Mouse (Mus musculus): ENCODE results near the gene Rnf128. TPM values are rescaled to one million over a fixed set of nuclear protein-coding genes. Genes with fewer than 3 reads are reported as not detected.

Rnf128 gene
- polyA plus RNA-seq, 1 experiment, result 28.8 TPM

DNA sequence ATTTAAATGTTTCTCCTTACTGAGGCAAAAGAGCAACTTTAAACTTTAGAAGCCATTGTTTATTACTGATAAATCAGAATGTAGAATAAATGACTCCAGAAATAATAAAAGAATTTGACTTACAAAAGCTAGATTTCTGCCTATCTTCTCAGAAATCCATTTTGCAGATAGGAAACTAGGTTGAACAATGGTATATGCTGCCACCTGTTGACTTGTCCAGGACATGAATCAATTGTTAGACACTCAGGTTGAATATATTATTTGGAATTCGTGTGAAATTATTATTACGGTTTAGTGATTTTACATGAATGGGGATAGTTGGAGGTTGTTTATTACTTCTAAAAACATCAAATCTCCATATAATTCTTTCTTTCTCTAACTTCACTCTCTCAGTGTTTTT is 102.7 kb downstream of the Rnf128 start:
- TF ChIP-seq POLR2A (IDR thresholded peaks at IDR 0.05; ENCODE audit: low read depth, low read length) (no peak), CTCF (IDR thresholded peaks at IDR 0.05; ENCODE audit: borderline replicate concordance, insufficient read depth, low read length) (no peak)
- H3K4me3 ChIP-seq (ENCODE audit: insufficient read depth, low read length), result no peak overlapping the region
- no peak overlapping the region for H3K27ac ChIP-seq (ENCODE audit: insufficient read depth, low read length)
- no peaks in the 10 kb centered on the region; the same call in 1 of the 2 replicates for H3K4me1 ChIP-seq (ENCODE audit: control insufficient read depth, insufficient read depth, low read length)

DNA sequence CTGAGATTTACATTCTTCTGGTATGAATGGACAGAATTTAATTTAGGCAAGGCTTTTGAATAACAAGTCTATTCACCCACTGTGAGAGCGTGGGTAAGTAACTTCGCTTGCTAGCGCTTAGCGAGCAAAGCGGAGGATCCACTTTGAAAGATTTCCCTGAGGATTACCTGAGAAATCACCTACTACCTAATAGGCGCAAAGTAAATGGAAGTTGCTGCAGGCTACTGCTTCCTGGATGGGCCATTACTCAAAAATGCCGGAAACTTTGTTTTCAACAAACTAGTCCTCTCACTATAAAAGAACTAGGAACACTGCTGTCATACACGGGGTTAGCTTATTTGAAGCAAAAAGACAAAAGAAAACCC is 121.3 kb downstream of the Rnf128 start:
- Histone ChIP-seq H3K4me3 (ENCODE audit: insufficient read depth, low read length) (peak overlapping the region; percentile 51), H3K4me1 (ENCODE audit: control insufficient read depth, insufficient read depth, low read length) (no peaks in the 10 kb centered on the region), H3K27ac (ENCODE audit: insufficient read depth, low read length) (peak overlapping the region; percentile 85)
- TF ChIP-seq CTCF (IDR thresholded peaks at IDR 0.05; ENCODE audit: borderline replicate concordance, insufficient read depth, low read length) (no peak), POLR2A (IDR thresholded peaks at IDR 0.05; ENCODE audit: low read depth, low read length) (no peak)

DNA sequence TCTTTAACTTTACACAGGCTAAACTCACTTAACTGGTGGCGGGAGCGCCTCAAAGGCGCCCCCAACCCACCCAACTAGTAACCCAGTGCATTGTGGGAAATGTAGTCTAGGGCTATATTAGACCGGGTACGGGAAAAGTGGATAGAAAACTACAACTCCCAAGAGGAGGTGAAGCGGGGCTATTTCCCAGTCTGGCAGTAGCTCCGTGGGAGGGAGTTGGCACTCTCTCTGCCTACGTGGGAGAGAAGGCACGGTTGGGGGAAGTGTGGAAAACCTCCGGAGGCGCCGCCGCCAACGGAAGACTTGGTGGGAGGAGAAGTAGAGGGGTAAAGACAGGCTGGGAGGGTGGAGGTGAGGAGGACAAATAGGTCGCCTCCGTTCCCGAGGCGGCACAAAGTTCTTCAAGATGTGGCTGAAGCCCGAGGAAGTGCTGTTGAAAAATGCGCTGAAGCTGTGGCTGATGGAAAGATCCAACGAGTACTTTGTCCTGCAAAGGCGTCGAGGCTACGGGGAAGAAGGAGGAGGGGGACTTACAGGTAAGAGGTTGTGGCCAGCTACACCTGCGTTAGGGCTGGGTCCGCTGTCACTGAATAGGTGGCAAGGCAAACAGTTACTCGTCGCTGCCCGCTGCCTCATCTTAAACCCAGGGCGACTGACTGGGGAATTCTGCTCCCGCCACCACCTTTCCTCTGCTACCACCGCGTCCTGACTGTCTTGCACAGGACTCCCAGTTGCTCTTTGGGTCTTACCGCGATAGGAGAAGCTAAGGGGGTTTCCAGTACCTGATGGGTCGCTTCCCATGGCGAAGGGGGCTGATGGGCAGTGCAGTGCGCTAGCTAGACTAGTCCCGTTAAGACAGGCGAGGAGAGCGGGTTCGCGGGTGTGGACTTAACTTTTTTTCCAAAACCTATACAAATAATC is 121.9 kb downstream of the Rnf128 start, which contains the start of gene Tbc1d8b:
Tbc1d8b (plus strand) TSS at position 222 of the 921 bp plus-strand sequence.
- H3K4me3 ChIP-seq (ENCODE audit: insufficient read depth, low read length), result peak within 1 kb of the TSS; percentile 87
- H3K27ac ChIP-seq (ENCODE audit: insufficient read depth, low read length), result peak within 1 kb of the TSS; percentile 85
- TF ChIP-seq CTCF (IDR thresholded peaks at IDR 0.05; ENCODE audit: borderline replicate concordance, insufficient read depth, low read length), result no peak
- peak; percentile 74 for TF ChIP-seq POLR2A (IDR thresholded peaks at IDR 0.05; ENCODE audit: low read depth, low read length)
- no peaks in the 10 kb centered on the region for H3K4me1 ChIP-seq (ENCODE audit: control insufficient read depth, insufficient read depth, low read length)

DNA sequence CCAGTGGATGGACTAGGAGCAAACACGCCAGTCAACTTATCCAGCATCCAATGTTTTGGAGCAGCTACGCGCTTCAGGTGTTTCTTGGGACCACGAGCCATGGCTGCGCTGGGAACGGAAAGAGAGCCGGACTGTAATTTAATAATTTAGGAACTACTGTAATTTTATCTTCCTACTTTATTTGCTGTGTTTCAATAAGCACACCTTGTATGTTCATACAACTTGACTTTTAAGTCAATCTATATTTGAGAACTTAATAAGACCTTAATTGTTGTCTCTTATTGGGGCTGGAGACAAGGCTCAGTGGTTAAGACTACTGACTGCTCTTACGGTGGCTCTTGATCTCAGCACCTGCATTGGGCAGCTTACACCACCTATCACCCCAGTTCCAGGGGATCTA is 151.3 kb downstream of the Rnf128 start, which contains the start of gene Gm15013:
Gm15013 (minus strand) TSS at position 101 of the 400 bp plus-strand sequence.
- Histone ChIP-seq H3K4me1 (ENCODE audit: control insufficient read depth, insufficient read depth, low read length) (no peaks in the 10 kb centered on the region), H3K27ac (ENCODE audit: insufficient read depth, low read length) (no peak within 1 kb of the TSS), H3K4me3 (ENCODE audit: insufficient read depth, low read length) (no peak within 1 kb of the TSS)
- TF ChIP-seq CTCF (IDR thresholded peaks at IDR 0.05; ENCODE audit: borderline replicate concordance, insufficient read depth, low read length) (no peak), POLR2A (IDR thresholded peaks at IDR 0.05; ENCODE audit: low read depth, low read length) (no peak)

DNA sequence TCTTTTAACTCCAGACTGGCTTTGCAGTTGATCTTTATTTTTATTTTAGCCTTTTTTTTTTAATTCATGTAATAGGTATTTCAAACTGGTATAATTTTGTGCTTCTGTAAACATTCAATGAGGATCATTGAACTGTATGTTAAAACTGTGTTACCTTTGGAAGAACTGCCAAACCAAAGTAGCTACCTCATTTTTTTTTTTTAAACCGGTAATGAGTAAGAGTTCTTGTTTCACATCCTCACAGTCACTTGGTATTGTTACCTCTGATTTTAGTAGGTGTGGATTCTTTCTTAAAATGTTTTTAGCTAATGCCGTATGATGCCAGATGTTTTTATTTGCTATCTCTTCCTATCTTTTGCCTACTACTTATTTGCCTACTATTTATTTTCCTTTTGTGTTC is 159.2 kb downstream of the Rnf128 start:
- Histone ChIP-seq H3K4me3 (ENCODE audit: insufficient read depth, low read length) (no peak overlapping the region), H3K27ac (ENCODE audit: insufficient read depth, low read length) (no peak overlapping the region), H3K4me1 (ENCODE audit: control insufficient read depth, insufficient read depth, low read length) (no peaks in the 10 kb centered on the region)
- TF ChIP-seq POLR2A (IDR thresholded peaks at IDR 0.05; ENCODE audit: low read depth, low read length) (no peak), CTCF (IDR thresholded peaks at IDR 0.05; ENCODE audit: borderline replicate concordance, insufficient read depth, low read length) (no peak)

Other genes with a start within 250 kb of the Rnf128 start
- gene Trap1a, start 229.6 kb upstream of the Rnf128 start, polyA plus RNA-seq (2011; ENCODE audit: insufficient read length, low read depth, missing spikeins), result not detected in 2 replicates
- 0.95 and 1.1 TPM in 2 replicates for gene D330045A20Rik, start 82.9 kb upstream of the Rnf128 start, polyA plus RNA-seq (2011; ENCODE audit: insufficient read length, low read depth, missing spikeins)
- gene Tbc1d8b, start 121.7 kb downstream of the Rnf128 start, polyA plus RNA-seq (2011; ENCODE audit: insufficient read length, low read depth, missing spikeins), result 31.0 and 35.6 TPM in 2 replicates
- gene Gm15013, start 151.2 kb downstream of the Rnf128 start, polyA plus RNA-seq (2011; ENCODE audit: insufficient read length, low read depth, missing spikeins), result 1.3 and 1.5 TPM in 2 replicates
- not detected in 2 replicates for gene Ripply1, start 219.0 kb downstream of the Rnf128 start, polyA plus RNA-seq (2011; ENCODE audit: insufficient read length, low read depth, missing spikeins)
- gene Cldn2, start 237.5 kb downstream of the Rnf128 start, polyA plus RNA-seq (2011; ENCODE audit: insufficient read length, low read depth, missing spikeins), result 0.18 TPM in 1 of 2 replicates, not detected in the other

All from embryonic fibroblast, embryonic 13.5 days (primary cell).